Mouse (Mus musculus) subcutaneous adipose tissue, adult 2 months (tissue): ENCODE data around the gene Plekhm1. TPM values are rescaled to one million over a fixed set of nuclear protein-coding genes. Genes with fewer than 3 reads are reported as not detected.

Source experiments
- polyA plus RNA-seq: library from polyadenylated mRNA; depleted of rRNA; stranded (reverse); fragments of >200 nt; gene quantifications from 2 replicates; pipeline ENCODE4 v1.2.3, GENCODE M21; 2012; ENCODE audit warnings: low replicate concordance; rRNA removed

Gene Plekhm1
- 30.4 and 38.8 TPM in 2 replicates for polyA plus RNA-seq

GRCm38 (mm10) chr11:103411981-103412949, at the start of gene Plekhm1:
Plekhm1 (minus strand) TSS chr11:103412687.

GRCm38 (mm10) chr11:103363214-103364148, 49.0 kb downstream of the Plekhm1 start, which contains the start of gene Arhgap27:
Arhgap27 (minus strand) TSS chr11:103363692.

Other genes starting within 250 kb of the Plekhm1 start
- 15.2 and 22.9 TPM in 2 replicates for gene Fmnl1, start 241.6 kb downstream of the Plekhm1 start, polyA plus RNA-seq
- gene 1700023F06Rik, start 204.1 kb downstream of the Plekhm1 start, polyA plus RNA-seq, result 0.24 and 0.34 TPM in 2 replicates
- not detected in 2 replicates for gene Spata32, start 194.3 kb downstream of the Plekhm1 start, polyA plus RNA-seq
- gene Map3k14, start 145.2 kb downstream of the Plekhm1 start, polyA plus RNA-seq, result 6.4 and 18.6 TPM in 2 replicates
- gene Arhgap27, start 49.0 kb downstream of the Plekhm1 start, polyA plus RNA-seq, result 24.3 and 30.8 TPM in 2 replicates
- 0.01 TPM in 1 of 2 replicates, not detected in the other for gene Lrrc37a, start 91.9 kb upstream of the Plekhm1 start, polyA plus RNA-seq
- not detected in 2 replicates for gene Gm884, start 208.5 kb upstream of the Plekhm1 start, polyA plus RNA-seq
- gene Lyzl6, start 226.2 kb upstream of the Plekhm1 start, polyA plus RNA-seq, result not detected in 2 replicates
- 1.1 and 4.7 TPM in 2 replicates for gene Rprml, start 236.9 kb upstream of the Plekhm1 start, polyA plus RNA-seq